Mouse (Mus musculus) kidney, postnatal 25 days (tissue): ENCODE measurements at regions not wholly inside any gene's neighbourhood (a gene's known extent, or its start where the extent isn't known, plus 50 kb on each side); places are given as distances from the start of the nearest gene placed in this dataset.

Experiments used
- DNase-seq, 2 experiments: peaks; one replicate each; pipeline ENCODE4 v3.0.0; 2021; ENCODE audit warnings: mixed read lengths in 2 of 2

GRCm38 (mm10) chr5:119235884-119236283 lies 434.6 kb upstream of the Tbx3 start:
- no peak for DNase-seq

DNA sequence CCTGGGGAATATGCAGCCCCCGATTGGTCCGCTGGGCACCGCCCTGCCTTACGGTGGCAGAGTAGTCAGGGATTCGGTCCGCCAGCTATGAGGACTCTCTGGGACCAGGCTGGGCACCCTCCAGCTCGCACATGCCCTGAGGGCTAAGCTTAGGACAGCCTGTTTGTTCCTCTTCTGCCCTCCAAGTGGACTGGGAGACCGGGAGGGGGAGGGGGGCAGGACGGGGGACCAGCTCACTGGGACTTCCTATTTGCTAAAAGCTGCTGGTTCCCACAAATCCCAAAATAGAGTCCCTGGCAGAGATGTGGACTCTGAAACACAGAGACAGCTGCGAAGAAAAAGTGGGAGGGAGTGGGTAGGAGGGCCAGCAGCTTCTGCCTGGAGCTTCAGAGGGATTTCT lies 423.6 kb upstream of the Tbx3 start:
- DNase-seq: peak; percentile 23 to 51

DNA sequence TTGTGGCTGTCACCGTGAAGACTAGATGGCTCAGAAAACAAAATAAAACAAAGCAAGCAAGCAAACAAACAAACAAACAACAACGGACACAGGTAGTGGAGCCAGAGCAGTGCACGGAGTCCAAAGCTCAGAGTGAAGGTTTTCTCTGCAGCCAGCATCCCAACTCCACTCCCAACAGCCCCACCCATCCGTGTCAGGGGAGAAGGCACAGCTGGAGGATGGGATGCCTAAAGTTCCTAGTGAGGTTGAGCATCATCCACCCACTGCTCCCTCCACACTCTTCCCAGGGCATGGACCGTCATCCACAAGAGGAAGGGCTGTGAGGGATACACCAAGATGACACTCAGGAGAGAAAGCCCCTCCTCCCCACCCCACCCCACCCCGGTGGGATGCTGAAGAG lies 421.8 kb upstream of the Tbx3 start:
- DNase-seq: no peak

- DNase-seq: no peak
Observed at GRCm38 (mm10) chr5:119249124-119249718, 421.2 kb upstream of the Tbx3 start.

- no peak for DNase-seq
Observed at GRCm38 (mm10) chr5:119251311-119252047, 419.0 kb upstream of the Tbx3 start.

- DNase-seq: no peak
Observed at GRCm38 (mm10) chr5:119257374-119258120, 412.9 kb upstream of the Tbx3 start.

GRCm38 (mm10) chr5:119258831-119259230 lies 411.6 kb upstream of the Tbx3 start:
- no peak for DNase-seq

GRCm38 (mm10) chr5:119265149-119265890 lies 405.1 kb upstream of the Tbx3 start:
- peak; percentile 17 to 46 for DNase-seq

DNA sequence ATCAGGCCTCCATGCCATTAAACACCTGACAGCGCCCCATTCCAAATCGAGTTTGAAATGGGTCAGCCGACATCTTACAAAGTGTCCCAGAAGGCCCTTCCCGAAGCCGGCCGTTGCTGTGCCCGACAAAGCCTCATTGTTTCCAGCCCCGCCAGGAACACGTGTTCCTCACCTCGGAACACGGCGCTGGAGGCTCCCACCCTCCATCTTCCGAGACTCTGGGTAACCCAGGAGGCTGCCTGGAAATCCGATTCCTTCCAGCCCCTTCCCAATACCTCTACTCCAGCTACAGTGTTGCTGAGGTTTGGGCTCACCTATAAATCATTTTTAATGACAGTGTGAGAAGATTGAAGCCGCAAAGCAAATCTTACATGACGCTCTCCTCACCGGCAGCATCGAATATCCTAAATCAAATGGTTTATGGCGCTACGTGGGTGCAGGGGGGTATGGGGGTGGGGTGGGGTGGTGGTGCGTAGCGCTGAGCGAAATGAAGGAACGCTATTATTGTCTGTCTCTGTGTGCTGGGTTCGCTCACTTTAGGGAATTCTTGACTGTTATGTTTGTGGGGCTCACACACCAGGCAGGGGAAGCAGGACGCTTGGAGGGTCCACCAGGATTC lies 399.1 kb upstream of the Tbx3 start:
- no peak for DNase-seq

DNA sequence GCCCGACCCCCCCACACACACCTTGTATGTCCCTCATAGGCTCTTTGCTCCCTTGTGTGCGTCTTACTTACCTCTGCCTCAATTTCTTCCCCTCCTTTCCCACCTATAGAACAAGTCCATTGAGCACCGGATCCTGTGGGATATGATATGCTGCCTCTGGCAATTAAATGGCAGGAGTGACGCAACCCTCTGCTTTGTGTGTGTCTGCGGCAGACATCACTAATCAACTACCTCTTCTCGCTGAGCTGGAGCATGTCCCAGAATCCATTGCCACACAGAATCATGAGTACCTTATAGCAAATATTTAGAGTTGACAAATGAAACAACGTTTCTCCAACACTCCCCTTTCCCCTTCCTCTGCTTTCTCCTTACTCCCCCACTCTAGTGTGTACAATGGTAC lies 397.3 kb upstream of the Tbx3 start:
- no peak for DNase-seq

- DNase-seq: no peak
Observed at GRCm38 (mm10) chr5:119273615-119274014, 396.9 kb upstream of the Tbx3 start.

GRCm38 (mm10) chr5:119274817-119275494 lies 395.5 kb upstream of the Tbx3 start:
- DNase-seq: no peak

- DNase-seq: no peak
Observed at GRCm38 (mm10) chr5:119280146-119280545, 390.3 kb upstream of the Tbx3 start.

- no peak for DNase-seq
Observed at GRCm38 (mm10) chr5:119289808-119290207, 380.7 kb upstream of the Tbx3 start.

GRCm38 (mm10) chr5:119292323-119292722 lies 378.1 kb upstream of the Tbx3 start:
- DNase-seq: peak; percentile 14 to 65

- DNase-seq: no peak
Observed at GRCm38 (mm10) chr5:119292889-119293288, 377.6 kb upstream of the Tbx3 start.

GRCm38 (mm10) chr5:119299311-119299710 lies 371.2 kb upstream of the Tbx3 start:
- DNase-seq: peak; percentile 31 to 53

DNA sequence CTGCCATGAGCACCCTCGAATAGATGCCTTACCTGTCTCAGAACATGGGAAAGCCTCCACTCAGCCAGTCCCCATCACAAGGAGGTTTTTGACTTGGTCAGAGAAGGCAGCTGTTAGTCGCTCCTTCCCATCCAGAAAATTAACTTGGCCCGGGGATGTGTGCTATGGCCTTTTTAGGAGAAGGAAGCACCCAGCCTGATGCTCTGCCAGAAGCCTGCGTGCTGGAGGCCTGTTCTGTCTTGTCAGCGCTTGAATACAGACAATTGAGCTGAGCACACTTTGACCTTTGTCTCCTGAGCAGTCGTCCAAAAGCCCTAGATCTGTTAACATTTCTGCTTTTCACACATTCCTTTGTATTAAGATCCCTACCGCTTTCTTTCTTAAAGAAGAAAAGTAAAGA lies 370.4 kb upstream of the Tbx3 start:
- peak; percentile 67 to 88 for DNase-seq

DNA sequence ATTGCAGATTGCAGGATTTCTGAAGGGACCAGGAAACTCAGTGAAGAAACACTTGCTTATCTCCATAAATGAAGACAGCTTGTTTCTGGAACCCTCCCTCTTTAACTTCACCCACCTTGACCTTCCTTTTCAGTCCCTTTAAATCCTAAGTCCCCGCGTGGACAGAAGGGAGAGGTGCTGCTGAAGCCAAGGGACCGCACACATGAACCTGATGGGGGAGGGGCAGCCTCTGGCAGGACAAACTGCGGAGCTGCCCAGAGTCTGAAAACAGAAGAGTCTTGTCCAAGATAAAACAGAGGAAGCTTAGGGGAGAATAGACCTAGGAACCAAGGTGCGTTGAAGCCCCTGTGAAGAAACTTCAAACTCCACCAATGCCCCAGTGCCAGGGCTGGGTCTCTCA lies 368.9 kb upstream of the Tbx3 start:
- DNase-seq: peak; percentile 43 to 48

- no peak for DNase-seq
Observed at GRCm38 (mm10) chr5:119304721-119305120, 365.7 kb upstream of the Tbx3 start.

DNA sequence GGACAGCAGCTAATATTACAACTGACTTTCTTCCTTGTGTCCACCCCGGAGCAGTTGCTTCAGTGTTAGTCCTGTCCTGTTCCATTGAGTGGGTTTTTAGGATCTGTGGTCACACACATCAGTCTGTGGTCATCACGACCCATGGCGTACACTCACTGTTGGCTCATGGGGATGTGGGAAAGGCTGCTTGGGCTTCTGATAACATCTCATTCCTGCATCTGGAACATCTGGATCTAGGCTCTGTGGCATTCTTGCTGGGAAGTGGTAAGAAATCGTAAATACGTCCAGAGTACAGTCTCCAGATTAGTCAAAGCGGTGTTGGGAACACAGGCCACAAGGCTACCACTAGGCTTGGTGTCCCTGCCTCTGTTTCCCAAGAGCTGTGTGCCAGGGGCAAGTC lies 362.7 kb upstream of the Tbx3 start:
- no peak for DNase-seq
